Mouse (Mus musculus) spleen, postnatal 36 days (tissue): ENCODE measurements at regions not wholly inside any gene's neighbourhood (a gene's known extent, or its start where the extent isn't known, plus 50 kb on each side); places are given as distances from the start of the nearest gene placed in this dataset.

ENCODE experiments used
- DNase-seq, 2 experiments: peaks; one replicate each; pipeline ENCODE4 v3.0.0; 2022; ENCODE audit warnings: low spot score in 2 of 2, mixed read lengths in 1 of 2

DNA sequence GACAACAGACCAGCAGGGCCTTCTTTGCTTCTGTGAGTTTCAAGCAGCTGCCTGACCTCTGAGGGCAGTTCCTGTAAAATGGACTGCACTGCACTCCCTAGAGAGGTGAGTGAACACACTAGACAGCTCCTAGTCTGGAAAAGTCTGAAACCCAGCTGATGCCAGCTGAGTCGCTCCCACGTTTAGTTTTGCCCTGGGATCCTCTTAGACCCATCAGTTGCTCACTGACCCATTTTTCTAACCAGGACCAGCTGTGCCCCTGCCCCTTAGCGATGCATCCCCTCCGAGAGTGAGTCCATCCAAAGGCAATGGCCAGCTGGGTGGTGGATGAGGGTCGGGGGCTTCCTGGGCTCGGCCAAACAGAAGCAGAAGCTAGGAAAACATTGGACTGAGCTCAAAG lies 62.2 kb upstream of the Top1 start:
- no peak for DNase-seq

DNA sequence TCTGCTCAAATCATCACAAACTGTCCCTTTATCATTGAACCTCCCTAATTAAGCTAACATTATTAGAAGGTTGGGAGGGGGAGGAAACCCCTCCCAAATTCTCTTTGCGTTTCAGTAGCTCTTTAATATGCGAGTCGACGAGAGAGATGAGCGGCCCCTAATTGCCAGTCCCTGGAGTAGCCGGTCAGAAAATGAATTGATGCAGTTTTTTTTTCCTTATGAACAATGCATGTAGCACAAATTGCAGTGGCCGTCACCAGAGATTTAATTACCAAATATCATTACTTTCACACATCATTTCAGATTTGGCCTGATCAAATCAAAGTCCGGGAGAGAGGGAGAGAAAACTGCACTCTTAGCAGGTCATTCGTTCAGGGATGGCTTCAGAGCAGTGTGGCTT lies 61.1 kb upstream of the Top1 start:
- DNase-seq, result no peak

DNA sequence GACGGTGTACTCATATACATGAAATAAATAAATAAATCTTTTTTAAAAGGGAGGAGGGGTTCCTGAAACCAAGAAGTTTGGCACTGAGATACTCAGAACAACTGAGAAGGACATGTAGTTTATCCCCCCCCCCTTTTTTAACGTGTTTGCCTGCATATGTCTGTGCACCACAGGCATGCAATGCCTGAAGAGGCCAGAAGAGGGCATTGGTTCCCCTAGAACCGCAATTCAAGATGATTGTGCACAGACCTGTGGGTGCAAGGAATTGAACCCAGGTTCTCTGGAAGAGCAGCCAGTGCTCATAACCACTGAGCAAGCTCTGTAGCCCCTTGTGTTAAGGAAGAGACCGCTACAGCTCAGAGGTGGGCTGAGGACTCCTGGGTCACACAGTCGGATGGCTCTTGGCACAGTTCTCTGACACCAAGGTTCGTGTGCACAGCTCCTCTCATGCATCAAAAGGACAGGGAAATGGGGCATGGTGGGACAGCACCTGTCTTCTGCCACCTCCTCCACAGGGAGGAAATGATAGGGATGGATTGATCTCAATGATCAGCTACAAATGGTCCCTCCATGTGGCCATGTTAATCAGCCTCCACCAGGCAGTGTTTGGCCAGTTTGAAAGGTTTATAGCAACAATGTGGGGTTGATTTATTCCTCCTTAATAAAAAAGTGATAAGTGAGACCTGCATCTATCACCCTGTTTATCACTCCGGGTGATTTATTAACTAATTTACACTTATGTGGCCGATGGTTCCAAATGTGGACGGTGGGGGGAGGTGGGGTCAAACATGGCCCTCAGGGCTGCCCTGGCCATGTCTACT lies 58.5 kb upstream of the Top1 start:
- DNase-seq, result no peak

DNA sequence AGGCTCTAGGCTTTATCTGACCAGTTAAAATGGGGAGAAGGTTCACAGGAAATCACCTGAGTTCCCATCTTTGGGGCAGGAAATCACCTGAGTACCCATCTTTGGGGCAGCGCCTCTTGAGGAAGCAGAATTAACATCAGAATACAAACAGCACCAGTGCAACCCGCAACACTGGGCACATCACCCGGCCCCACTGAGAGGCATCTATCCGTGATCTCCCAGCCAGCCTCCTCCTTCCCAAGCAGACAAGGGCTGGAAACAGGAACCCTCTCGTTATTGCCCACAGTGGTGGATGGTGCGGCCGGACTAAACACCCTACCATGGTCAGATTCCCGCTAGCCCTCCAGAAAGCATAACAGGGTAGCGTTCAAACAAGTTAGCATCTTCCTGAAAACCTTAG lies 57.3 kb upstream of the Top1 start:
- no peak for DNase-seq

DNA sequence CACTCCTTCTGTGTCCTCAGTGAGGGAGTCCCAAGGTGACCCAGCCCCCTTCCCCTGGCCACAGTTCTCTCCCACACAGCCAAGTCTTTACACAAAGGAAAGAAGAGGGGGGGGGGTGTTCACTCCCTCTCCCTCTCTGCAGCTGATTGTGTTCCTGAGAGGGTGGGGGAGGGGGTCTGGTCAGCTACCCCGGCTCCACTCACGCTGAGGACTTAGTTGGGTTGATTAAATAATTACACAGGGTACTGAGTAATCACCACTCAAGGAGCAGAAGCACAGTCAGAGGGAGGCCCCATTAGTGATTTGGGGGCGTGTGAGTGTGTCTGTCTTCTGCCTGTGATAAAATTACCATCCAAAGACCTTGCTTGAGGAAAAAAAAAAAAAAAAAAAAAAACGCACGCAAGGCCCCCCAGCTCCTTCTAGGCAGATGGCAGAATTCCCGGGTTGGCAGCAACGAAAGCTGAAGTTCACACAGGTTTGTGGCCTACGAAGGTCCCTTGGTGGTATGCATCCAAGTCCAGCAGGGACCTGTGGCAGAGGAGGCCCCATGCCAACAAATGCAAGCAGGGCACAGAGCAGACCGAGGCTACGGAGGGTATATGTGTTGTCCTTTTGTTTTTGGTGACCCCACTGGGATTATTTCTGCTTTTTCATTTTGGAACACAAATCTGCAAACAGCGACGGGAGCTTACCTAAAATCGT lies 55.3 kb upstream of the Top1 start:
- DNase-seq, result no peak

DNA sequence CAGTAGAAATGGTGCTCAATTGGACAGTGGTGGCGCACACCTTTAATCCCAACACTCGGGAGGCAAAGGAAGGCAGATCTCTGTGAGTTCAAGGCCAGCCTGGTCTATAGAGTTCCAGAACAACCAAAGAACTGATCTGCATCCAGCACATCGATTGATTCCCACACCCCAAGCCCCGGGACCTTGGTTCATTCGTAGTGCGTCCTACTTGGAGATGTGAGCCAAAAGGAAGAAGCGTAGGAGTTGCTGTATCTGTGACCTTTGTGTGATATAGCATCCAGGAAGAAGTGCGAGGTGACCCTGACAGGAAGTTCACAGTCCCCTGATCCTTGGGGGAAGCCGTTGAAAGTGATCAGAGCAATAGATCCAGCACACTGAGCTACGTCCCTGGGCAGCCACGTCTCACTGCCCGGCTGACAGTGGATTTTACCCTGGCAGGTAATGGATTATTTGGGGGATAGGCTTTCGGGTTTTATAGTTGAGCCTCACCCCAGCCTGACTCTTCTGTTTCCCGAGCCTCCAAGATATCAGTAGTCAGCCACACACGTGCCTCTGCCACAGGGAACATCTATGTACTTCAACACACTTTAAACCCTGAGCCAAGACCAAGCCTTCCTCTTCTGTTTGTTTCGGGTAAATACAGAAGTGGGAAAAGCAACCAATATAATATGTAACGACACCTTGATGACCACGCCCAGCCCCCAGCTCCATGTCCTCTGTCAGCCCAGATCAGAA lies 54.1 kb upstream of the Top1 start:
- no peak for DNase-seq

DNA sequence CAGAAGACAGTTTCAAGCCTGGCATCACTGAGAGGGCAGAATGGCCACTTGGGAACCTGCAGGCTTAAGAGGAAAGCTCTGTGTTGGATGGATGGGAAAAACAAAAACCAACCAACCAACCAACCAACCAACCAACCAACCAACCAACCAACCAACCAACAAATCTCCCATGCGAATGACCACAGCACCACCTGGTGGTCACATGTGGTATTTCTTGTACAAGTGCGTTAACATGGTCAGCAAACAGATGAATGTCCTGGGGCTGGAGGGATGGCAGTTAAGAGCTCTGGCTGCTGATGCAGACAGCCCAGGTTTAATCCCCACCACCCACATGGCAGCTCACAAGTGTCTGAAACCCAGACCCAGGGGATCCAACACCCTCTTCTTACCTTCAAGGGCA lies 52.7 kb upstream of the Top1 start:
- peak; percentile 28 to 32 for DNase-seq
